Mouse (Mus musculus) lung, adult 2 months (tissue): ENCODE measurements around the gene Kif6.

Experiments
- CTCF ChIP-seq: fragments of 200-500 bp; IDR thresholded peaks from 2 replicates; pipeline ENCODE4 v1.5.1; 2011; ENCODE audit warnings: mild to moderate bottlenecking, low read length, control low read depth; ENCODE audit not compliant: insufficient read depth
- POLR2A ChIP-seq: fragments of 200-500 bp; IDR thresholded peaks from 2 replicates; pipeline ENCODE4 v1.6.1; 2011; ENCODE audit warnings: low read depth, mild to moderate bottlenecking, control low read depth, low read length, borderline replicate concordance; ENCODE audit errors: extremely low read depth

DNA sequence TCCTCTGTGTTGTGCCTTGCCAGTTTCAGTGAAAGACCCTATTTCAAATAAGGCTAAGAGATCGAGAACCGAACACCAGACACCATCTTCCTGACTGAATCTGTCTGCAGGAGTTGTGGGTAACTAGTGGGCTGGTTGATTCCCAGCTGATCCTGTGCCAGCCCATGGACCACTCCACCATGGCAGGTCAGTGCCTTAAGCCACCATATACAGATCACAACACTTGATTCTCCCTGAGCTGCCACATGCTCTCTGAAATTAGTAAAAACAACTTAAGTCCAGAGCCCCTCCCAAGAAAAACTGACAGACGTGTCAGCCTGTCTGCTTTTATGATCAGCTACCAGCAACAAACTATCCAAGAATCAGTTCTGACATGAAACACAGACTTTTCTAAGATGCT, 180.3 kb downstream of the Kif6 start:
- TF ChIP-seq CTCF (no peak), POLR2A (no peak)
